Mouse (Mus musculus) B cell, adult 67 days (primary cell): ENCODE data around the gene Tufm. TPM values are rescaled to one million over a fixed set of nuclear protein-coding genes. Genes with fewer than 3 reads are reported as not detected.

Source experiments
- total RNA-seq, 2 experiments: library from RNA; stranded (reverse); gene quantifications; 4 replicates each; pipeline ENCODE4 v1.2.4; 2023

Tufm gene
- 10 to 100 TPM; 55.4 to 55.7 TPM for total RNA-seq

DNA sequence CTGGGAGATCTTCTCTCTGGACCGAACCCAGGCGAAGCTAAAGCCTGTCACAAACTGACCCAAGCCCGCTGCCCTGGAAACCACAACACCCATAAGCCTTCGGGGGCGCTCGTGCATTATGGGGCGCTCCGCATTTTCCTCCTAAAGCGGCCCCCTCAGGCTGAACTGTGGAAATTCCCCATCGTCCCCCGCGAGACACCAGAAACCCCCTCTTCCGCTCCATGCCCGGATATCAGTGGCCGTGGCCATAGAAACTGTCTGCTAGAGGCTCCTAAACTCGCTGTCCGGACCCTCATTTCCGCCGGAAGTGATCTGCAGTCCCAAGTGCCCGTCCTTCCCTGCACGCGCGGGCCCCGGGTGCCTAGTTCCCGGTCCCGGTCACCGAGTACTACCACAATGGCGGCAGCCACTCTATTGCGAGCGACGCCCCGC lies at the start of gene Tufm:
Gene Tufm, plus strand, starts transcription at position 310 of the 432 bp plus-strand sequence.

DNA sequence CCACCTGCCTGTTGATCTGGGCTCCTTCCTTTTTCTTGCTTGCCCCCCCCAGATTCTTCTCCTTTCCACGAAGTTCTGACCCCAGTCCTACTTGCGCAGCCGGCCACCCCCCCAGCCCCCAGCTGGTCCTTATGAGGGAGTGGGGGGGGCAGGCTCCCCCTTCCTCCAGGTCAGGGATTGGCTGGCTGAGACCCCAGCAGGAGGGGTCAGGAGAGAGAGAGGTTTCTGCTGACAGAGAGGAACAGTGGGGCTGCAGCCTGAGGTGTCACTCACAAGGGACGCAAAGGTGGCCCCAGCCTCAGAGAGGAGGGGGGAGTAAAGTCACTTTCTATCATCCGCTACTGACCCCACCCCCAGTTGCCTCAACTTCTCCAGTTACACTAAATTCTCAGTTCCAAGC lies 24.2 kb upstream of the Tufm start, which contains the start of gene Atp2a1:
Gene Atp2a1, minus strand, starts transcription at position 105 of the 400 bp plus-strand sequence.

DNA sequence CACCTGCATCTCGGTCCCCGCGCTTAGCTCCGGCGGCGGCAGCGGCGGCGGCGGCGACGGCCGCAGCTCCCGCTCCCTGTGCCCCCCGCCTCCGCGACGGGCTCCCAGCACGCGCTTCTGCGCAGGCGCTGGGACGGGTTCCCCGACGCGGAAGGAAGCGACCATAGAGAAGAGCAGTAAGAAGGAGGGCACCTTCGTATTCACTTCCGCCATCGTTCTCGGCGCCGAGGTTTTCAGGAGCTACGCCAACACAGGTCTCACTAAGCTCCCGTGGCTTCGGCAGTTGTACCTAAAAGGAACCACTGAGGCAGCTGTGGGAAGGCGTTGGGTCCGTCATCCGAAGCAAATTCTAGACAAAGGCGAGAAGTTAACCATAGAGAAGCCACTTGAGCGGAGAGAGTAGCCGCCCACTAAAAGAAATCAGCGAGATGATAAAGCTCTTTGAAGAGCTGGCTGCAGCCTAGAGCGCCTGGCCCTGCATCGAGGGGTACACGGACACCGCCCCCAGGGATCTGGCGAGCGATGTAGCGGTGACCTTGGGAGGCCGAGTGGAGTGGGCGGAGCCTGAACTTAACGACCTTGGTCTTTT lies 12.1 kb upstream of the Tufm start, which contains the start of gene Sh2b1:
Gene Sh2b1, minus strand, starts transcription at position 432 of the 589 bp plus-strand sequence.

DNA sequence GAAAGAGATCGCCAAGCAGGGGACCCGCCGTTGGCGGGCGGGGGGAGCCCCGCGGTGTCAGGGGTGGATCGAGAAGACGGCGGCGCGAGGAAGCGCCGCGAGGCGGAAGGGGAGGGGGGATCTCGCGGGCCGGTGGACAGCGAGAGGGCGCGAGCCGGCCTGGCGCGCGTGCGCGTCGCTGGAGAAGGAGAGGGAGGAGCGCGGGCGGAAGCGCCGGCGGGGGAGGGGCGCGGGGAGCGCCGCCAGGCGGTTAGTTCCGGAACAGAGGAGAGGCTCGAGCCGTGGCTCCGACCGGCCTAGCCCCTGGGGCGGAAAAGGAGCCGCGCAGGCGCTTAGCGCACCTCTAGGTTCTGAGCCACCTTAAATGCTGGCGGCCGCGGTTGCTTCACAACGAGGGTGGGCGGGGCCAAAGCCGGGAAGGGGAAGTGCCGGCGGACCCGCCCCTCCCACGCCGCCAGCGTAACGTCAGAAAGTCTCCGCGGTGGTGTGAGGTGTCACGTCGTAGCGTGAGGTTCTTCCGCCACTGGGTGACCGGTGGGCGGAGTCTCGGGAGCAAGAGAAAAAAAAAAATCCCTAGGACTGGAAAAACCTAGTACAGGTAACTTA lies 16.2 kb downstream of the Tufm start, which contains the start of gene Atxn2l:
Gene Atxn2l, minus strand, starts transcription at position 165 of the 606 bp plus-strand sequence.

Other genes starting within 250 kb of the Tufm start
- 100 to 1,000 TPM; 176 to 192 TPM for gene Sbk1, start 214.7 kb upstream of the Tufm start, total RNA-seq
- gene Lat, start 117.8 kb upstream of the Tufm start, total RNA-seq, result 1 to 10 TPM; 3.2 to 7.6 TPM
- 10 to 100 TPM; 61.0 to 76.6 TPM for gene Spns1, start 109.9 kb upstream of the Tufm start, total RNA-seq
- gene Nfatc2ip, start 90.6 kb upstream of the Tufm start, total RNA-seq, result 10 to 100 TPM; 29.8 to 34.3 TPM
- gene Cd19, start 72.5 kb upstream of the Tufm start, total RNA-seq, result 1,000 to 10,000 TPM; 1,278 to 1,310 TPM
- gene Rabep2, start 58.6 kb upstream of the Tufm start, total RNA-seq, result 100 to 1,000 TPM; 137 to 166 TPM
- under 1 TPM; 0.26 to 0.42 TPM for gene Atp2a1, start 24.3 kb upstream of the Tufm start, total RNA-seq
- gene Sh2b1, start 11.9 kb upstream of the Tufm start, total RNA-seq, result 10 to 100 TPM; 77.7 to 83.1 TPM
- 100 to 1,000 TPM; 228 to 236 TPM for gene Atxn2l, start 16.1 kb downstream of the Tufm start, total RNA-seq
- 100 to 1,000 TPM; 152 to 156 TPM for gene Eif3c, start 79.0 kb downstream of the Tufm start, total RNA-seq
- 1 to 10 TPM; 2.4 to 4.1 TPM for gene Apobr, start 97.6 kb downstream of the Tufm start, total RNA-seq
- gene Cln3, start 98.5 kb downstream of the Tufm start, total RNA-seq, result 10 to 100 TPM; 77.3 to 79.4 TPM
- not detected for gene Il27, start 107.6 kb downstream of the Tufm start, total RNA-seq
- not detected for gene Nupr1, start 143.5 kb downstream of the Tufm start, total RNA-seq
- 10 to 100 TPM; 71.9 to 77.9 TPM for gene Sgf29, start 161.9 kb downstream of the Tufm start, total RNA-seq
- not detected for gene Sult1a1, start 189.1 kb downstream of the Tufm start, total RNA-seq
- gene Bola2, start 208.0 kb downstream of the Tufm start, total RNA-seq, result 10 to 100 TPM; 96.7 to 97.7 TPM
- 1 to 10 TPM; 6.6 to 10.0 TPM for gene Slx1b, start 208.4 kb downstream of the Tufm start, total RNA-seq
- 1,000 to 10,000 TPM; 1,399 to 1,442 TPM for gene Coro1a, start 220.4 kb downstream of the Tufm start, total RNA-seq